Mouse (Mus musculus): ENCODE data around the gene Gm3127. TPM values are rescaled to one million over a fixed set of nuclear protein-coding genes. Genes with fewer than 3 reads are reported as not detected.
"Not testable (repeated sequence)": the region's sequence is repeated elsewhere in the genome, so short reads cannot be mapped to it uniquely, and the experiment has no call there.

Gene Gm3127
- not detected in 2 replicates for polyA plus RNA-seq (2015; fragmentation: Nextera tagmentation; extraction: Ambion mirVana)

DNA sequence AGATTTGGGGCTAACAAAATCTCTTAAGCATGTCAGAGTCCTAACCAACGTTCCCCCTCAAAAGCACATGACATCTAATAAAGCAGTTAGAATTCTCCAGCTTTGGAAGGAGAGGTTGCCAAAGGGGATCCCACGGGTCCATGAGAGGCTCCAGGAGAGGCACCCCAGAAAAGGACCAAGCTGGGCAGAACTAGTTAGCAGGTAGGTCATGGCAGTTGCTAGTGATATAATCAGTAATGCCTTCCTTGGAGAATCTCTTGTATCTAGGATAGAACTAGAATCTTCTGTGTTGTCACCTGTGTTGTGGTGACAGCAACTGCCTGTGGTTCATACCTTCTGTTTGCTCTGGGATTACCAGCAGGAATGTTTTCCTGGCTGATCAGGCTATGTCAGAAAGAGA, at the start of gene Gm3127:
TSS of gene Gm3127 (plus strand) at position 301 of the 400 bp plus-strand sequence.
- not testable (repeated sequence) for H3K4me2 ChIP-seq; H3K27ac ChIP-seq; ATAC-seq (ENCODE audit: insufficient number of reproducible peaks, low FRiP score, low TSS enrichment, low read depth); H3K27me3 ChIP-seq; H3K4me3 ChIP-seq; H3K9ac ChIP-seq; H3K4me1 ChIP-seq; H3K9me3 ChIP-seq; H3K36me3 ChIP-seq
- WGBS, result 67% methylated on average over 1 of the region's 2 CpGs

DNA sequence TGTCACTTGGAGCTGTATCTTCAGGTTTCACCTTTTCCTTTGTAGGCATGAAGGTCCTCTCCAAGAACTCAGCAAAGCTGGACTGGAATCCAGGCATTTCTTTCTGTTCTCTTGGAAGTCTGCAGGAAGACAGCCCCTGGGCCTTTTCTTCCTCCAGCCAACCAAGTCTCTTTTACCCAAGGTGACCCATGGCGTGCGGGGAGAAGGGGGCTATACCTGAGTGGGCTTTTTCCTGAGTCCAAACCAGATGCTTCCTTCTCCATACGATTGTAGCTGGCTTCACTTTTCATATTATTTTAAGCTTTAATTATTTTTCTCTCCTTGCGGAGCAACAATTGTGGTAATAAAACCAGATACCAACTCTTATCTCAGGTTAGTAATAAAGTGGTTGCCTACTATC, 23.2 kb upstream of the Gm3127 start:
- not testable (repeated sequence) for H3K27me3 ChIP-seq; H3K4me1 ChIP-seq; H3K4me2 ChIP-seq; ATAC-seq (ENCODE audit: insufficient number of reproducible peaks, low FRiP score, low TSS enrichment, low read depth); H3K36me3 ChIP-seq; H3K9me3 ChIP-seq; H3K9ac ChIP-seq; H3K4me3 ChIP-seq; H3K27ac ChIP-seq
- 88% methylated on average over 4 of the region's 4 CpGs for WGBS

- not testable (repeated sequence) for H3K9me3 ChIP-seq; H3K9ac ChIP-seq; H3K4me1 ChIP-seq; H3K27me3 ChIP-seq; H3K36me3 ChIP-seq; ATAC-seq (ENCODE audit: insufficient number of reproducible peaks, low FRiP score, low TSS enrichment, low read depth); H3K27ac ChIP-seq
- Histone ChIP-seq H3K4me3 (peak overlapping the region; percentile 31), H3K4me2 (peak overlapping the region; percentile 47)
- 12% methylated on average over 11 of the region's 14 CpGs for WGBS
Observed at GRCm38 (mm10) chr14:4182030-4182429, 17.2 kb downstream of the Gm3127 start.

DNA sequence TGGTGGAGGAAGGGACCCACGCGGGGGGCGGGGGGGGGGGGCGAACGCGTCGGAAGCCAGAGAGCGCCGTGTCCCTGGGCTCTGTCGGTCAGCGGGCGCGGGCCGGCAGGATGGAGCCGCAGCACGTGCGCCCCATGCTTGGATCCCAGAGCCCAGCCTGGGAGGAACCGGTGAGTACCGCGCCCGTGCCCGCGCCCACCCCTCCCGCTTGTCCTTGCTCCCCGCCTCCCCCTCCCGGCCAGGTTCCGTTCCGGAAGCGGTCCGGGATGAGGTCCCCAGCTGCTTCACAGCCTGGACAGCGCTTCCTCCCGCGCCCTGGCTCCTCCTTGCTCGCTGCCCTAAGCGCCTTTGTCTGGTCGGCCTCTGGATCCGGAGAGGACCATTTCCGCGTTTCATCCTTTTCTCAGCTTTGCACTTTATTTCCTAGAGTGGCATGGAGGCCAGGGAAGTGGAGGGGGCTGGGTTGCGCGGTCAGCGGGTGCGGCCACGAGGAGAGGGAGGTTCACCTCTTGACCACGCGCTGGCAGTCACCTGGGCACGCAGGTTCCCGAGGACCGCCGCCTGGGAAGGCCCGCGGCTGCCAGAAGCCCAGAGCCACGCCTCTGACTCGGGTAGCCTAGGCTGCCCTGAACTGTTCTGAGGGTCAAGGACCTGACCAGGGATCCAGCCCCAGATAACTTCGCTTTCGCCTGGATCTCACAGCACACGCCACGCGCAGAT, 17.8 kb downstream of the Gm3127 start, which contains the start of gene Gm2974:
TSS of gene Gm2974 (plus strand) at position 86 of the 720 bp plus-strand sequence.
- peak within 1 kb of the TSS; percentile 47 for H3K4me2 ChIP-seq
- not testable (repeated sequence) for ATAC-seq (ENCODE audit: insufficient number of reproducible peaks, low FRiP score, low TSS enrichment, low read depth); H3K27ac ChIP-seq; H3K36me3 ChIP-seq; H3K9ac ChIP-seq; H3K9me3 ChIP-seq; H3K27me3 ChIP-seq; H3K4me1 ChIP-seq
- H3K4me3 ChIP-seq, result peak within 1 kb of the TSS; percentile 31
- 13% methylated on average over 37 of the region's 59 CpGs for WGBS

DNA sequence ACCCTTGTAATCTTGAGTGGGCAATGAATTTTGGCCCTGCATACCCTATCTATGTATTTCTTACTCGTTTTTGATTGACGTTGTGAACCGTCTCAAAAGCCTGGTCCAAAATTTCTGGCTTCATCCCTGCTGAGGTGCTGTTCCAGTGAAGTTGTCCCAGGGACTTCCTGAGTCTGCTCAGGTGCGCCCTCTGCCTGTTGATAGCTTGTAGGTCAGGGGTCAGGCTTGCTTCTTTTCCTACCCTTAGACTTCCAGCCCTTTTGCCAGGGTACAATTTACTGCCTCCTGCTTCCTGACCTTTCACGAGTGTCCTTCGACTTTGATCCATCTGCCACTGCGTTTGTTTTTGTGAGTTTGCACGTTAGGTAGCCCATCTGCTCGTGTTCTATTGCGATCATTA, 18.5 kb downstream of the Gm3127 start:
- WGBS, result 36% methylated on average over 7 of the region's 10 CpGs
- not testable (repeated sequence) for H3K36me3 ChIP-seq; ATAC-seq (ENCODE audit: insufficient number of reproducible peaks, low FRiP score, low TSS enrichment, low read depth); H3K9me3 ChIP-seq; H3K9ac ChIP-seq; H3K27me3 ChIP-seq; H3K4me3 ChIP-seq; H3K27ac ChIP-seq; H3K4me2 ChIP-seq; H3K4me1 ChIP-seq

Other genes starting within 250 kb of the Gm3127 start
- gene Gm3029, start 233.3 kb upstream of the Gm3127 start, polyA plus RNA-seq (2015; fragmentation: Nextera tagmentation; extraction: Ambion mirVana), result not detected in 2 replicates
- gene Gm3095, start 201.5 kb upstream of the Gm3127 start, polyA plus RNA-seq (2015; fragmentation: Nextera tagmentation; extraction: Ambion mirVana), result not detected in 2 replicates
- gene Gm3099, start 166.6 kb upstream of the Gm3127 start, polyA plus RNA-seq (2015; fragmentation: Nextera tagmentation; extraction: Ambion mirVana), result not detected in 2 replicates
- gene Gm5796, start 141.1 kb upstream of the Gm3127 start, polyA plus RNA-seq (2015; fragmentation: Nextera tagmentation; extraction: Ambion mirVana), result 0.42 and 0.71 TPM in 2 replicates
- not detected in 2 replicates for gene Gm3115, start 80.9 kb upstream of the Gm3127 start, polyA plus RNA-seq (2015; fragmentation: Nextera tagmentation; extraction: Ambion mirVana)
- 0.52 and 0.72 TPM in 2 replicates for gene Gm8108, start 54.5 kb upstream of the Gm3127 start, polyA plus RNA-seq (2015; fragmentation: Nextera tagmentation; extraction: Ambion mirVana)
- gene Gm2974, start 17.5 kb downstream of the Gm3127 start, polyA plus RNA-seq (2015; fragmentation: Nextera tagmentation; extraction: Ambion mirVana), result 0.21 and 0.36 TPM in 2 replicates
- gene Gm3138, start 84.6 kb downstream of the Gm3127 start, polyA plus RNA-seq (2015; fragmentation: Nextera tagmentation; extraction: Ambion mirVana), result not detected in 2 replicates
- gene Gm3149, start 152.3 kb downstream of the Gm3127 start, polyA plus RNA-seq (2015; fragmentation: Nextera tagmentation; extraction: Ambion mirVana), result not detected in 2 replicates
- 0.16 and 0.31 TPM in 2 replicates for gene 2610042L04Rik, start 169.7 kb downstream of the Gm3127 start, polyA plus RNA-seq (2015; fragmentation: Nextera tagmentation; extraction: Ambion mirVana)
- gene Gm3159, start 232.5 kb downstream of the Gm3127 start, polyA plus RNA-seq (2015; fragmentation: Nextera tagmentation; extraction: Ambion mirVana), result not detected in 2 replicates